Mouse (Mus musculus) heart, postnatal 10 days (tissue): ENCODE measurements around the gene Myof. TPM values are rescaled to one million over a fixed set of nuclear protein-coding genes. Genes with fewer than 3 reads are reported as not detected.

Source experiments
- DNase-seq, 2 experiments: peaks; one replicate each; pipeline ENCODE4 v3.0.0; 2021
- intact Hi-C: fragments of 180-260 bp; cut with DNase I; formaldehyde crosslinking; loops from one replicate; pipeline ENCODE4 v1.15.1; 2025
- total RNA-seq, 2 experiments: library from RNA; stranded (reverse); gene quantifications; 2 replicates each; pipeline ENCODE4 v1.2.3; 2021

Gene Myof
- total RNA-seq, 2 experiments from 2014 or later: 14.9 to 15.7 TPM

- no peak for DNase-seq
- intact Hi-C loops: no loop called here
Measured at GRCm38 (mm10) chr19:37891006-37891405, 152.4 kb downstream of the Myof start.

GRCm38 (mm10) chr19:37886355-37887120 is 156.8 kb downstream of the Myof start:
- DNase-seq: peak; percentile 69 to 78
- intact Hi-C loops: loop anchor here (1.0 to 10.0 kb wide), 3 partner anchors 182 to 322 kb away; no protein-coding TSS in a partner anchor

- no peak for DNase-seq
- intact Hi-C loops: loop anchor here (10.0 kb wide), 1 partner anchor 317 kb away; no protein-coding TSS in a partner anchor
Measured at GRCm38 (mm10) chr19:37881431-37882081, 161.8 kb downstream of the Myof start.

GRCm38 (mm10) chr19:37877511-37878167 is 165.7 kb downstream of the Myof start:
- DNase-seq: no peak
- intact Hi-C loops: no loop called here

- intact Hi-C loops: no loop called here
- DNase-seq: no peak
Measured at GRCm38 (mm10) chr19:37876605-37877245, 166.7 kb downstream of the Myof start.

GRCm38 (mm10) chr19:37873499-37873898 is 169.9 kb downstream of the Myof start:
- intact Hi-C loops: no loop called here
- DNase-seq: no peak

- no peak for DNase-seq
Measured at GRCm38 (mm10) chr19:37867592-37867991, 175.8 kb downstream of the Myof start.

GRCm38 (mm10) chr19:37866994-37867393 is 176.4 kb downstream of the Myof start:
- no peak for DNase-seq
- intact Hi-C loops: no loop called here

More at GRCm38 (mm10) chr19:37867592-37867991, 175.8 kb downstream of the Myof start:
- intact Hi-C loops: no loop called here

- DNase-seq: no peak
- intact Hi-C loops: no loop called here
Measured at GRCm38 (mm10) chr19:37861171-37861570, 182.2 kb downstream of the Myof start.

GRCm38 (mm10) chr19:37860267-37860666 is 183.1 kb downstream of the Myof start:
- intact Hi-C loops: no loop called here
- no peak for DNase-seq

- intact Hi-C loops: no loop called here
- no peak for DNase-seq
Measured at GRCm38 (mm10) chr19:37858406-37859081, 184.8 kb downstream of the Myof start.

- intact Hi-C loops: no loop called here
- DNase-seq: no peak
Measured at GRCm38 (mm10) chr19:37852056-37852455, 191.3 kb downstream of the Myof start.

GRCm38 (mm10) chr19:37851590-37852038 is 191.8 kb downstream of the Myof start:
- intact Hi-C loops: no loop called here
- no peak for DNase-seq

Other genes with a start within 250 kb of the Myof start
- 1 to 10 TPM; 7.1 to 7.8 TPM for gene Cep55, start 11.4 kb upstream of the Myof start, total RNA-seq
- 10 to 100 TPM in 1 of 2 experiments, under 1 TPM in 1; 0.79 to 10.7 TPM for gene Ffar4, start 53.5 kb upstream of the Myof start, total RNA-seq
- 1 to 10 TPM; 1.8 to 6.2 TPM for gene Rbp4, start 81.7 kb upstream of the Myof start, total RNA-seq
- gene Pde6c, start 89.2 kb upstream of the Myof start, total RNA-seq: not detected
- gene Fra10ac1, start 180.6 kb upstream of the Myof start, total RNA-seq: 10 to 100 TPM; 13.3 to 13.6 TPM
- gene Lgi1, start 221.0 kb upstream of the Myof start, total RNA-seq: under 1 TPM; 0.32 to 0.41 TPM